Mouse (Mus musculus): ENCODE results near the gene Tubgcp2.

DNA sequence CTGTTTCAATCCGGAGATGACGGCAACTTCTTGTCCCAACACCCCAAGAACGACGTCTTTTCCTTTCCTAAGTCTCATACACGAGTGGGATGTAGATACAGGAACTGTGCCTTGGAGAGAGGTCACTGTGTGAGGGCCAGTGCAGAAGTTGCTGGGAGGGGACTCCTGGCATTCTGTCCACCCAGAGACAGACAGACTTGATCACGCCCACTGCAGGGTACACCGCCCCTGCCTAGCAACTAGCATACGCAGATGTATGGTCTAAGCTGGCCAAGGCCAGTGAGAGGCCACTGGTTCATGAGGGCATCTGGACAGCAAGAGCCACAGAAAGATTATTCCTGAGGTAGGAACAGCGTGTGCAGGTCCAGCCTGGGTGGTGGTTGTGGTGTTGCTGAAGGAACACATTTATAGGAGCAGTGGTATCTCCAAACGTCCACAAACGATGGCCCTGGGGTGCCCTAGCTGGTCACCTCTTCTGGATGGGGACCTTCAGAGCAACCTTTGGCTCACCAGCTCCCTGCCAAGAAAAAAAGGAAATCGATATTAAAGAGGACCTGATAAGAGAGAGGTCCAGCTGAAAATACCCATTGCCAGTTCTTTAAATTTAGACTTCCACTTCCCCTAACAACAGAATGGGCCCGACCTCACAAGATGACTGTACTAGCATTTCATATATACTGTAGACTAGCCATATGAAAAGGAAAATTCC is 57.3 kb downstream of the Tubgcp2 start:
- no peak for TF ChIP-seq CTCF (IDR thresholded peaks at IDR 0.05; ENCODE audit: low read depth, low read length)
- TF ChIP-seq TAL1 (conservative IDR thresholded peaks at IDR 0.05; ENCODE audit: low read depth, low read length), result no peak
- no peak for TF ChIP-seq GATA1 (IDR thresholded peaks at IDR 0.05; ENCODE audit: borderline replicate concordance, low read length)

All from G1E (cell line).